Mouse (Mus musculus): ENCODE measurements at regions not wholly inside any gene's neighbourhood (a gene's known extent, or its start where the extent isn't known, plus 50 kb on each side); places are given as distances from the start of the nearest gene placed in this dataset.

GRCm38 (mm10) chr11:40380696-40381095 lies 314.3 kb downstream of the Mat2b start:
- TF ChIP-seq CTCF (IDR thresholded peaks at IDR 0.05; ENCODE audit: low read depth, low read length) = no peak
- TF ChIP-seq POLR2A (IDR thresholded peaks at IDR 0.05; ENCODE audit: borderline replicate concordance, low read depth, low read length) = no peak

Measured in bone marrow macrophage, adult 2 months (primary cell).